Mouse (Mus musculus): ENCODE data around the gene Lrrc75b. TPM values are rescaled to one million over a fixed set of nuclear protein-coding genes. Genes with fewer than 3 reads are reported as not detected.
"Not testable (repeated sequence)": the region's sequence is repeated elsewhere in the genome, so short reads cannot be mapped to it uniquely, and the experiment has no call there.

Gene Lrrc75b
- polyA plus RNA-seq, 1 experiment: 1.9 TPM

- 64% methylated on average over 8 of the region's 8 CpGs for WGBS
- Histone ChIP-seq H3K4me1 (ENCODE audit: control insufficient read depth, insufficient read depth, insufficient read length, low read length) (peaks cover 24% of the 10 kb centered on the region), H3K27ac (ENCODE audit: insufficient read depth, low read depth, low read length) (peak overlapping the region; percentile 96), H3K4me3 (ENCODE audit: low read depth, low read length) (peak overlapping the region; percentile 15; the same call in 1 of the 2 replicates), H3K27me3 (ENCODE audit: control insufficient read depth, insufficient read depth, low read length) (no peaks in the 10 kb centered on the region), H3K36me3 (ENCODE audit: control insufficient read depth, insufficient read depth, low read length) (peaks cover 36% of the 10 kb centered on the region)
- TF ChIP-seq CTCF (IDR thresholded peaks at IDR 0.05; ENCODE audit: extremely low read depth, insufficient read length, insufficient replicate concordance, low read depth, low read length) (no peak), POLR2A (IDR thresholded peaks at IDR 0.05; ENCODE audit: low read depth, low read length) (no peak; the same call in 1 of the 2 replicates)
Observed at GRCm38 (mm10) chr10:75513306-75514067, 46.6 kb downstream of the Lrrc75b start.

DNA sequence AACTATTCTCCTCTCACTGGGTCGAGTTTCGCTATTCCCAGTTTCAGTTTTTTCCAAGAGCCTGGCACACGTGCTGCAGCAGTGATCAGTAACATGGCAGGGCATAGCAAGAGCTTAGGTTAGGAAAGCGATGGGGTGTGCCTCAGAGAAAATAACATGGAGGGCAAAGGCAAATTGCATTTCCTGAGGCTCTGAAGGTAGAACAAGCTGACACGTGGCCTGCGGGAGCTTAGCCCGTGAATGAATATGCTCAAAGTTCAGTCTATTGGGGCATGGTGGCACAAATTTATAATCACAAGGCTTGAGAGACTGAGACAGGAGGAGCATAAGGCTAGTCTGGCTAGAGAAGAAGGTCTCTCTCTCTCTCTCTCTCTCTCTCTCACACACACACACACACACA, 47.3 kb downstream of the Lrrc75b start:
- Histone ChIP-seq H3K4me3 (ENCODE audit: low read depth, low read length) (peak overlapping the region; percentile 37; the same call in 1 of the 2 replicates), H3K27ac (ENCODE audit: insufficient read depth, low read depth, low read length) (peak overlapping the region; percentile 96)

GRCm38 (mm10) chr10:75511897-75512296, 48.2 kb downstream of the Lrrc75b start:
- Histone ChIP-seq H3K27me3 (ENCODE audit: control insufficient read depth, insufficient read depth, low read length) (no peaks in the 10 kb centered on the region), H3K36me3 (ENCODE audit: control insufficient read depth, insufficient read depth, low read length) (peaks cover 52% of the 10 kb centered on the region), H3K4me3 (ENCODE audit: low read depth, low read length) (peak overlapping the region; percentile 37), H3K27ac (ENCODE audit: insufficient read depth, low read depth, low read length) (peak overlapping the region; percentile 96), H3K4me1 (ENCODE audit: control insufficient read depth, insufficient read depth, insufficient read length, low read length) (peaks cover 24% of the 10 kb centered on the region)
- 36% methylated on average over 7 of the region's 7 CpGs for WGBS
- TF ChIP-seq CTCF (IDR thresholded peaks at IDR 0.05; ENCODE audit: extremely low read depth, insufficient read length, insufficient replicate concordance, low read depth, low read length) (no peak), POLR2A (IDR thresholded peaks at IDR 0.05; ENCODE audit: low read depth, low read length) (no peak)

More for the DNA sequence above, 47.3 kb downstream of the Lrrc75b start:
- Histone ChIP-seq H3K27me3 (ENCODE audit: control insufficient read depth, insufficient read depth, low read length) (no peaks in the 10 kb centered on the region), H3K4me1 (ENCODE audit: control insufficient read depth, insufficient read depth, insufficient read length, low read length) (peaks cover 24% of the 10 kb centered on the region), H3K36me3 (ENCODE audit: control insufficient read depth, insufficient read depth, low read length) (peaks cover 43% of the 10 kb centered on the region)
- 32% methylated on average over 7 of the region's 7 CpGs for WGBS
- TF ChIP-seq POLR2A (IDR thresholded peaks at IDR 0.05; ENCODE audit: low read depth, low read length): no peak
- TF ChIP-seq CTCF (IDR thresholded peaks at IDR 0.05; ENCODE audit: extremely low read depth, insufficient read length, insufficient replicate concordance, low read depth, low read length): no peak

GRCm38 (mm10) chr10:75511060-75511459, 49.1 kb downstream of the Lrrc75b start:
- Histone ChIP-seq H3K4me3 (ENCODE audit: low read depth, low read length) (no peak overlapping the region), H3K27me3 (ENCODE audit: control insufficient read depth, insufficient read depth, low read length) (no peaks in the 10 kb centered on the region), H3K4me1 (ENCODE audit: control insufficient read depth, insufficient read depth, insufficient read length, low read length) (peaks cover 24% of the 10 kb centered on the region), H3K27ac (ENCODE audit: insufficient read depth, low read depth, low read length) (peak overlapping the region; percentile 96; the same call in 1 of the 2 replicates), H3K36me3 (ENCODE audit: control insufficient read depth, insufficient read depth, low read length) (peaks cover 57% of the 10 kb centered on the region)
- WGBS: 65% methylated on average over 9 of the region's 9 CpGs
- no peak for TF ChIP-seq POLR2A (IDR thresholded peaks at IDR 0.05; ENCODE audit: low read depth, low read length)
- no peak for TF ChIP-seq CTCF (IDR thresholded peaks at IDR 0.05; ENCODE audit: extremely low read depth, insufficient read length, insufficient replicate concordance, low read depth, low read length)

- no peak overlapping the region for H3K27ac ChIP-seq (ENCODE audit: insufficient read depth, low read depth, low read length)
- H3K36me3 ChIP-seq (ENCODE audit: control insufficient read depth, insufficient read depth, low read length): peaks cover 57% of the 10 kb centered on the region
- TF ChIP-seq CTCF (IDR thresholded peaks at IDR 0.05; ENCODE audit: extremely low read depth, insufficient read length, insufficient replicate concordance, low read depth, low read length) (no peak), POLR2A (IDR thresholded peaks at IDR 0.05; ENCODE audit: low read depth, low read length) (no peak)
Observed at GRCm38 (mm10) chr10:75510446-75510845, 49.7 kb downstream of the Lrrc75b start.

DNA sequence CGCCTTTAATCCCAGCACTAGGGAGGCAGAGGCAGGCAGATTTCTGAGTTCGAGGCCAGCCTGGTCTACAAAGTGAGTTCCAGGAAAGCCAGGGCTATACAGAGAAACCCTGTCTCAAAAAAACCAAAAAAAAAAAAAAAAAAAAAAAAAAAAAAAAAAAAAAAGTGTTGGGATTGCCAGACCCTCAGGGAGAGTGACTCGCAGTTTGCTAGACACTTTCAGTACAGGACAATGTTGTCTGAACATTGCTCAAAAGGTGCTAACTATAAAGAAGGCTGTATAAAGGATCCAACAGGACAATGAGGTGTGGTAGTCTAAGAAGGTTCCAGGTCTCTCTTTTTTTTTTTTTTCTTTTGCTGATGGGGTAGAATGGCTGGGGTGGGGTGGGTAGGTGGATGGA, 54.2 kb downstream of the Lrrc75b start:
- peaks cover 47% of the 10 kb centered on the region for H3K36me3 ChIP-seq (ENCODE audit: control insufficient read depth, insufficient read depth, low read length)
- peak overlapping the region; percentile 83 for H3K27ac ChIP-seq (ENCODE audit: insufficient read depth, low read depth, low read length)
- H3K4me3 ChIP-seq (ENCODE audit: low read depth, low read length); H3K4me1 ChIP-seq (ENCODE audit: control insufficient read depth, insufficient read depth, insufficient read length, low read length); H3K27me3 ChIP-seq (ENCODE audit: control insufficient read depth, insufficient read depth, low read length): not testable (repeated sequence)
- 96% methylated on average over 3 of the region's 3 CpGs for WGBS

More at GRCm38 (mm10) chr10:75510446-75510845, 49.7 kb downstream of the Lrrc75b start:
- H3K27me3 ChIP-seq (ENCODE audit: control insufficient read depth, insufficient read depth, low read length): no peaks in the 10 kb centered on the region
- H3K4me3 ChIP-seq (ENCODE audit: low read depth, low read length): no peak overlapping the region
- peaks cover 24% of the 10 kb centered on the region for H3K4me1 ChIP-seq (ENCODE audit: control insufficient read depth, insufficient read depth, insufficient read length, low read length)
- WGBS: 85% methylated on average over 7 of the region's 7 CpGs

GRCm38 (mm10) chr10:75505130-75505495, 55.0 kb downstream of the Lrrc75b start:
- Histone ChIP-seq H3K4me3 (ENCODE audit: low read depth, low read length) (no peak overlapping the region), H3K27me3 (ENCODE audit: control insufficient read depth, insufficient read depth, low read length) (no peaks in the 10 kb centered on the region), H3K27ac (ENCODE audit: insufficient read depth, low read depth, low read length) (peak overlapping the region; percentile 83), H3K36me3 (ENCODE audit: control insufficient read depth, insufficient read depth, low read length) (peaks cover 39% of the 10 kb centered on the region), H3K4me1 (ENCODE audit: control insufficient read depth, insufficient read depth, insufficient read length, low read length) (peaks cover 9% of the 10 kb centered on the region)
- 24% methylated on average over 3 of the region's 3 CpGs for WGBS
- no peak for TF ChIP-seq POLR2A (IDR thresholded peaks at IDR 0.05; ENCODE audit: low read depth, low read length)
- TF ChIP-seq CTCF (IDR thresholded peaks at IDR 0.05; ENCODE audit: extremely low read depth, insufficient read length, insufficient replicate concordance, low read depth, low read length): no peak

All from small intestine, adult 2 months (tissue).